Mouse (Mus musculus) megakaryocyte, embryonic 14.5 days (primary cell): ENCODE results near the gene Gm48552.

Experiments
- FLI1 ChIP-seq: IDR thresholded peaks from 2 replicates; pipeline ENCODE4 v1.6.1; 2012; ENCODE audit warnings: low read length, inconsistent platforms, mixed read lengths
- GATA1 ChIP-seq: IDR thresholded peaks from 3 replicates; pipeline ENCODE4 v1.6.1; 2012; ENCODE audit warnings: mixed read lengths, low read length, inconsistent platforms, borderline replicate concordance

DNA sequence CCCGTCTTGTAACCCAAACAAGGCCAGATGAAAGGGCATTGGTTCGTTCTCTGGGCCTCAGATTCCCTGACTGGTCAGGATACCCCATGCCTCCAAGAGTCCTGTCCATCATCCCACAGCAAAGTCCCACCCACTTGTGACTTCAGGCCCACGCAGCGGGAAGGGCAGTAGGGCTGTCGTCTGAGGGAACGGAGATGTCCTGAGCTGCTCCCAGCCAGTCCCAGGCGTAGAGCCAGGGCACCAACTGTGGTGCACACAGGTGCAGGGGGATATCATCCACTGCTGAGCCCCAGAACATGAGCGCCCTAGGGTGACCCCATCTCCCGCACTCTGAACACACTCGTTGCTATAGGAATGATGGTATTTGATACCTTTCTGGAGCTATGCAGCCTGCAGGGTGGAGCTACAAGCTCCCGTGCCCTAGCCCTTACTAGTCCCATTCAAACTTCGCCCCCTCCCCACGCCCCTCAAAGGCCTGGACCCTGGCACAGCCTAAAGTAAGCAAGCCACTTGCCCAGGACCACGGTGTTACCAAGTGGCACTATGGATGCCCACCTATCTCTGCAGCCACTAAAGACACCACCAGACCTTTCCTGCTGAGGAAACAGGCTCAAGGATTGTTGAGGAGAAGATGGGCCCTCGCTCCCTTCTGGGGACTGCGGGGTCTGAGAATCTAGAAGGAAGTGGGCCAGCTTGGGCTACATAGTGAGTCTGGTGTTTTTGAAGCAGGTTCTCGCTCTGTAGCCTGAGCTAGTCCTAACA lies 26.9 kb downstream of the Gm48552 start:
- TF ChIP-seq GATA1, result no peak
- TF ChIP-seq FLI1, result no peak
